Mouse (Mus musculus): ENCODE results near the gene Psmd9. TPM values are rescaled to one million over a fixed set of nuclear protein-coding genes. Genes with fewer than 3 reads are reported as not detected.

Psmd9 gene
- total RNA-seq, 2 experiments from 2014 or later, result 37.9 to 38.9 TPM

DNA sequence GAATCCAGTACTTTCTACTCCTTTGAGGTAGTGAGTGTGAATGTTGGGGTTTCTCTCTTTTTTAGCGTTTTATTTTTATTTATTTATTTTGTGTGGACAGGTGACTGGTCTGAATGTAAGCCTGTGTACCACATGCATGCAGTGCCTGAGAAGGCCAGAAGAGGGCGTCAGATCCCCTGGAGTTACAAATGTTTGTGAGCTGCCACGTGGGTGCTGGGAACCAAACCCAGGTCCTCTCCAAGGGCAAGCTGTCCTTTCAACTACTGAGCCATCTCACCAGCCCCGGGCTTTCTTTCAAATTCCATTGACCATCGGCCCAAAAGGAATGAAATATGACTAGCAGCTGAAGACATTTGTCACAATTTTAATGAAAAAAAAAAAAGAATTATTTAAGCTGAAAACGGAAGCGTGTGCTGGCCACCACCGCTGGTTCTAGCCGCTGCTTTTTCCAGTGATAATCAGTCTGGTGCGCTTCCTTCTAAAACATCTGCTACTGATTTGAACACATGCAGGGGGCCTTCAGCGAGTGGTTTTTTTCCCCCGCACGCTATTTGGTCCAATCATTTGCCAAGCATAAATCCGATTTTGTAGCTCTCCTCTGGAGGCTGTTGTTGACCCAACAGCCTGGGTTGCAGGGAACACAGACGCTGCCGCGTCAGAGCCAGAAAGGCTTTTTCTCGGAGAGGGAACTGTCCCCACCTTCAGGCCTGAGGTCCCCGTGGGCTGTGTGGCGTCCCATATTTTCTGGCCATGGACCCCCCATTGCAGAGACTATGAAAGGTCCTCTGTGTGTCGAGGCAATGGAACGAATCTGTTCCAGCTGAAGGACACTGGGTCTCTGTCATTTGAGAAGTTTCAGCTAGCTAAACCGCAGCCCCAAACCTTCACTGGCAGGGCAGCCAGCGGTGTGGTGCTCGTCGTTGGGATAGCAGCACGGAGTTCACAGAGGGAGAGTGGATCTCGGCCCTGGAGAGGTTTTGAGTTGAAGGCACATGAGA is 99.6 kb downstream of the Psmd9 start:
- DNase-seq (ENCODE audit: extremely low spot score in 1 of 2, low spot score in 2 of 2), result no peak
- intact Hi-C loops (cut with DNase I), result no loop called here

DNA sequence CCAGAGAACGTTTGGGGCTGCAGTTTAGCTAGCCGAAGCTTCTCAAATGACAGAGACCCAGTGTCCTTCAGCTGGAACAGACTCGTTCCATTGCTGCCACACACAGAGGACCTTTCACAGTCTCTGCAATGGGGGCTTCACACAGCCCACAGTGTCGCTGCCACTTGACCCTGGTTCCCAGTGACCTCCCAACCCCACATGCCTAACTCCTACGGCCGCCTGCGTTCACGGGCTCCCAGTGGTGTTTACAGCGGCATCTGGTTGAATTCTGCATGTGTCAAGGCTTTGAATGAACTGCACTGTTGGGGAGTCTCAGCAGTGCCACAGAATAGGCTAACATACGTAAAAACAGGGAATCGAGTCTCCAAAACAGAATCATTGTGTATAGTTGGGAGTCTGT is 101.7 kb downstream of the Psmd9 start:
- intact Hi-C loops (cut with DNase I), result no loop called here
- no peak for DNase-seq (ENCODE audit: extremely low spot score in 1 of 2, low spot score in 2 of 2)

DNA sequence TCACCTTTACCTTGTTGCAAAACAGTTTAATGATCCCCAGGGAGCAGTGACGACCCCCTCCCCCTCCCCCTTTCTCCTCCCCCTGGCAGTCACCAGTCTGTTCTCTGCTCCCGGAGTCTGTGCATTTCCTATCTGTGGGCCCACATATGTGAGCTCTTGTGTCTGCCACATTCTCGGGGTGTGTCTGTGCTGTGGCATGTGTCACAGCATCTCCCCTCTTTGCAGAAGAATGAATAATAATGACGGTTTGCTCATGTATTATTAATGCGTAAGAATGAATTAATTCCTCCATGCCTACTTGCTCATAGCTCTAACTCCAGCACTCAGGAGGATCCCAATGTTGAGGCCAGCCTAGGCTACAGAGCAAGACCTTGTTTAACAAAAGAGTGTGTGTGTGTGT is 103.7 kb downstream of the Psmd9 start:
- no peak for DNase-seq (ENCODE audit: extremely low spot score in 1 of 2, low spot score in 2 of 2)
- intact Hi-C loops (cut with DNase I), result no loop called here

DNA sequence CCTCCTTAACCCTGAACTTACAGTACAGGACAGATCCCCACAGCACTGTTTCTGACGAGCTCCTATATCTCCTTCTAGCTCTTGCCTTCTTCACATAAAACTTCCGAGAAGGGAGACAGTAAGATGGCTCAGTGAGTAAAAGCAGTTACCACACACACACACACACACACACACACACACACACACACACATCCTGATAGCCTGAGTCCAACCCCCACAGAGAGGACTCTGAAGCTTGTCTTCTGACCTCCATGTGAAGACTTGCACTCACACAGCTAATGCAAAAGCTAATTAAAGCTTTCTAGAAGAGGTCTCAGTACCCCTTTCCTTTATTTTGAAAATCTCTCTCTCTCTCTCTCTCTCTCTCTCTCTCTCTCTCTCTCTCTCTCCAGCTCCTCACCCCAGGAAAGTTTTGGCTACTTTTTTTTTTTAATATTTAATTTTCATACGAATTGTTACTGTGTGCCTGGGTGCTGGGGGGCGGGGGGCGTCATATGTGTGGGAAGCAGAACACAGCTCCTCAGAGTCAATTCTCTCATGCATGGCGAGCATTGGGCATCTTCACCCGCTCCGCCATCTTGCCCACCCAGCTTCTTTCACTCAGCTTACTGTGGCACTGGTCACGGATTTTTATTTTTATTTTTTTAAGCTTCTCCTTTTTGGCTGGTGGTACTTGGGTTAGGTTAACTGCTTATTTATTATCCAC is 107.6 kb downstream of the Psmd9 start:
- DNase-seq (ENCODE audit: extremely low spot score in 1 of 2, low spot score in 2 of 2), result no peak
- intact Hi-C loops (cut with DNase I), result no loop called here

DNA sequence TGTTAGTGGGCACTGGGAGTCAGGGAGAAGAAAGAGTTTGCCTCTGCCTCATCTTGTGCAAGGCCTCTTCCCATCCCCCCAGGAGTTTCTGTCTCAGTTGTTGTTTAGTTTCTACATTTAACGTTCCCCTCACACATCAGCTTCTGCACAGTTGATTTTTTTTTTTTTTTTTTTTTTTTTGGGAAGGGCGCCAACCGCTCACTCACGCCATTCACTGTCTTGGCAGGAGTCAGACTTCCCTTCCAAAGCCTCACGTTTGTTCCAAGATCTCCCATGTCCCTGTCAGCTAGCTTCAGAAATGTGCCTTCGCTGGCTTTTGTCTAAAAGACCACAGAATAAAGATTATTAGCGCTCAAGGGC is 108.1 kb downstream of the Psmd9 start:
- DNase-seq (ENCODE audit: extremely low spot score in 1 of 2, low spot score in 2 of 2), result no peak
- intact Hi-C loops (cut with DNase I), result no loop called here

DNA sequence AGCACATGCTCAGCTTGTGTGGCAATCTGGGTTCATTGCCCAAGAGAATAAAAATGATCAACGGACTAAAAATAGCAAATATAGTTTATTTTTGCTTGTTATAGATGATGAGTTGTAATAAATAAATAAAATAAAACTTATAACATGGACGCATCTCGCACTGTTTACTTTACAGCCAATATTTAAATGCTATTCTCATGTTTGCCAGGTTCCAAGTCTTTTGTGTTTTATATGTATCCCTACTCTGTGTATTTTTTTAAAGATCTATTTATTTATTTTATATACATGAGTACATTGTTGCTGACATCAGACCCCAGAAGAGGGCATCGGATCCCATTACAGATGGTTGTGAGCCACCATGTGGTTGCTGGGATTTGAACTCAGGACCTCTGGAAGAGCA is 108.5 kb downstream of the Psmd9 start:
- intact Hi-C loops (cut with DNase I), result no loop called here
- DNase-seq (ENCODE audit: extremely low spot score in 1 of 2, low spot score in 2 of 2), result no peak

DNA sequence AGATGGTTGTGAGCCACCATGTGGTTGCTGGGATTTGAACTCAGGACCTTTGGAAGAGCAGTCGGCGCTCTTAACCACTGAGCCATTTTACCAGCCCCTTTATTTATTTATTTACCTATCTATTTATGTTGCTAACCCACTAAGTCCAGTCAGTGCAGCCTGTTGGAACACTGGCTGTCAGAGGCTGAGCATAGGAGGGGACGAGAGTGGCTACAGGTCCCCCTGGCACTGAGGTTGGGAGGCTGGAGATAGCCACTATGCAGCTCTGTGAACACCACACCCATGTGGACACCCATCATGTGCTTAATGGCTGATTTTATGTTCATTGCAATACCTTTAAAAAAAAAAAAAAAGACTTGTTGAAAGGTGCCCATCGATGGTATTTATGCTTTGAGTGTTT is 110.0 kb downstream of the Psmd9 start:
- no peak for DNase-seq (ENCODE audit: extremely low spot score in 1 of 2, low spot score in 2 of 2)
- intact Hi-C loops (cut with DNase I), result no loop called here

DNA sequence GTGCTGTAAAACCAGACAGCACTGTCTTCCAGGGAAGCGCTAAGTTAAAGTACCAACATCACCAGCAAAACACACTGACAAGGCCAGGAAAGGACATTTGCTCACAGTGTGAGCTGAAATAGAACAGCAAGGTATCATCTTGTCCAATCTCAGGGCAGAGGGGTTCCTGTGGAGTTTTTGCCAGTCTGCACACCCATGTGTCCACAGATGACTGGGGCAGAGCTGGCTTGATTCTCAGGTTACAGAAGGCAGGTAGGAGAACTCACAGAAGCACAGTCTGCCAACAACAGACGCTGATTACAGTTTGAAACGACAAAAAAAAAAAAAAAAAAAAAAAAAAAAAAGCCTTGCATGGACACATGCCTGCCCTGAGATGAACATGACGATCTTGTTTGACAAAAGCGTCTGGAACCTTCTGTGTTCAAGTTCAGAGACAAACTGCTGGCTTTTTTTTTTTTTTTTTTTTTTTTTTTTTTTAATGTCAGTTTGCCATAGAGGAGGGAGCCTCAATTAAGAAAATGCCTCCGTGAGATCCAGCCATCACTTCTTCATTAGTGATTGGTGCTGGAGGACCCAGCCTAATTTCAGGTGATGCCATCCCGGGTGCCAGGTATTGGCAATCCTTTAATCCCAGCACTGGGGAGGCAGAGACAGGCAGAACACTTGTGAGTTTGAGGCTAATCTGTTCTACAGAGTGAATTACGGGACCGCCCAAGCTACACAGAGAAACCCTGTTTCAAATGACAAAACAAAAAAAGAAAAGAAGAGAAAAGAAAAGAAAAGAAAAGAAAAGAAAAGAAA is 112.3 kb downstream of the Psmd9 start:
- DNase-seq (ENCODE audit: extremely low spot score in 1 of 2, low spot score in 2 of 2), result no peak

DNA sequence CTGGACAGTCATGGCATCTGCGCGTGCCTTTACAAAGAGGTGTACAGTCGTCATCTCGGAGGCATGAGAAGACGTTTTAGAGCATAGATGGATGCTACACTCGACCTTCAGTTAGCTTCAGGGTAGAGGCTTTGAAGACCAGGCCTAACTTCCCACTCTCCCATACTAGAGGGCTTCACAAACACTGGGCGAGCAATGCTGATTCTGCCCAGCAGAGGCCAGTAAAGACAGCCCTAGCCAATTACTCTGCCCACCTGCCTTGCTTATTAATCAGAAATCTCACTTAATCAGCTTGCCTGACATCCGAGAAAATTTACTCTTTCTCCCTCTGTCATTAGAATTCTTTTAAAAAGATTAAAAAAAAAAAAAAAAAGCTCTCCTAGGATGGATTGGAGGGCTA is 116.0 kb downstream of the Psmd9 start:
- intact Hi-C loops (cut with DNase I), result loop anchor here (5.0 kb wide), 1 partner anchor 152 kb away; no protein-coding TSS in a partner anchor
- DNase-seq (ENCODE audit: extremely low spot score in 1 of 2, low spot score in 2 of 2), result peak in 1 of 2 experiments; percentile 29

More for the DNA sequence above, 112.3 kb downstream of the Psmd9 start:
- intact Hi-C loops (cut with DNase I), result no loop called here

DNA sequence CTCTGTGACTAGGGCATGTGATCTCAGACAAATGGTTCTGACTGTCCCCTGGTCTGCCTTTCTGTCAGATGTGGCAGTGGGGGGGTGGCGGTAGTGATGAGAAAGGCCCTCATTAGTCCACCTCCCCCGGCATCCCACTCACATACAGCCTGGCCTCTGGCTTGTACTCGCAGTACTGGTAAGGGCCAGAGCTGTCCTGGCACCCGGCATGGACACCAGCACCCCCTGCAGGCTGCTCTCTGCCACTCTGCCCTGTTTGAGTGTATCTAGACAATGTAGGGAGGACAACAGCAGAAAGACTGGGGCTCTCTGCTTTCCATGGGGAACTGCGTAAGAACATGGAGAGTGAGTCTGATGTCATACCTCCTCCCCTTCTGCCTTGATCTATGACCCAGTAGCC is 118.9 kb downstream of the Psmd9 start:
- intact Hi-C loops (cut with DNase I), result loop anchor here (5.0 kb wide), 1 partner anchor 149 kb away; no protein-coding TSS in a partner anchor
- DNase-seq (ENCODE audit: extremely low spot score in 1 of 2, low spot score in 2 of 2), result no peak

DNA sequence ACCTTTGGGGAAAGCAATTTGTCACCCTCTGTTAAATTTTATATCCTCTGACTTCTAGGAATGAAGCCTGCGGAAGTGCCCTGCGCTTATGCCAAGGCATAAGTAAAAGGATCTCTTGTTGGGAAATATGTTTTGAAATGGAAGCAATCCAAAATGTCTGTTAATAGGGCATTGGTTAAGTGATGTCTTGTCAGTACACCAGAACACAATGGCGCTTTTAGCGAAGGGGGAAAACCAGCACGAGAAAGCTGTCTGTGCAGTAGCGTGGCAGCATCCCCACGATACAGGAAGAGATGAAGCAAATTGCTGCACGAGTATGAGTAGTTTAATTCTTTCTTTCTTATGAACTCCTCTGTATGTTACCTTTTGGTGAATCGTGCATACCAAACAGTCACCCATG is 125.4 kb downstream of the Psmd9 start:
- no peak for DNase-seq (ENCODE audit: extremely low spot score in 1 of 2, low spot score in 2 of 2)
- intact Hi-C loops (cut with DNase I), result no loop called here

DNA sequence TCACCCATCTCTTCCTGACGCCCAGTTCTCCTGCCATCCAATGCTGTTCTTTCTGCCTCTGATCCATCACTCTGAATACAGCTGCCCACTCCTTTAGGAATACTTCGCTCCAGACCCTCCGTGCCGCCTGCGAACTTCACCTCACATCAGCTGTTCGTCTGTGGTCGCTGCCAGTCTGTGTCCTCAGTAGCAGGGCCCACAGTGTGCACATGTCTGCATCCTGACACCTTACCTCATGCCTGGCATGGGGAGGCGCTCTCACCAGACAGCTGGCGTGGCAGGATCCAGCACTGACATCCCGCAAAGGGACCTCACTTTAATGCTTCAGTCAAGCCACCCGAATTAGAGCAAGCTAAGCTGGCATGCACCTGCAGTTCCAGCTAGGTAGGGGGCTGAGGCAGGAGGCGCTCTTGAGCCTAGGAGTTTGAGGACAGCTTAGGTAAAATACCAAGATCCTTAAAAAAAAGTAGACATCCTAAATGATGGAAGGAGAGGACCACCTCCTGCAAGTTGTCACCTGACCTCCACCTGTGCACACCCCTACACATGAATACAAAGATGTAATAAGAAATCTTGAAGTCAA is 127.1 kb downstream of the Psmd9 start:
- DNase-seq (ENCODE audit: extremely low spot score in 1 of 2, low spot score in 2 of 2), result no peak
- intact Hi-C loops (cut with DNase I), result no loop called here

DNA sequence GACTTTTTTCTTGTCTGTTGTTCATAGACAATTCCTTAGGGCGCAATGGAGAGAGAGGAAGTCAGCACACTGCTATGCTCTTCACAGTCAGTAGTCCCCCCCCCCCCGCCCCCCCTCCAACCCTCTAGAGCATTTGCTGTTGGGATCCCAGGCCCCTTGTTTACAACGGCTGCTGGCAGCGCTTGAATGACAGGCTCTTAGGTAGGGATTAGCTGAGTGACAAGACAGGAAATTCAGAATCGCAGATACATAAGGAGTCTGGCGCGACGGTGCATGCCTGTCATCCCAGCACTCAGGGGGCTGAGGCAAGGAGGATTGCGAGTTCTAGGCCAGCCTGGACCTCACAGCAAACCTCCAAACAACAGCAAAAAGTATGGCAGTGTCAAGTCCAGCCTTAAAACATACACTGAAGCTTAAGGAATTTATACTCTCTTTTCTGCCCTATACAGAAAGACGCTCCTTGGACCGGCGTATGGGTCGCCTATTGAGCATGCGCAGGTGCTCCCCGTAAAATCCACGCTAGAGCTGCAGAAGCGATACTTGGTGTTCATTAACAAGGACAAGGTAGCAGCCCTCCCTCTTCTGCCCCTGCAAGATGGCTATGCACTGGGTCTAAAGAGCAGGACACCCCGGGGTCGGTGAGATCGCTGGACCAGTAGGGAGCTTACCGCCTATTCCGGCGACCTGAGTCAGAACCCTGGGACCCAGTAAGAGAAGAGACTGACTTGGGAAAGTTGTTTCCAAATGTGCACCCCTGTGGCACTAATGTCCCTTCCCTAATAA is 128.0 kb downstream of the Psmd9 start:
- intact Hi-C loops (cut with DNase I), result no loop called here
- DNase-seq (ENCODE audit: extremely low spot score in 1 of 2, low spot score in 2 of 2), result no peak

DNA sequence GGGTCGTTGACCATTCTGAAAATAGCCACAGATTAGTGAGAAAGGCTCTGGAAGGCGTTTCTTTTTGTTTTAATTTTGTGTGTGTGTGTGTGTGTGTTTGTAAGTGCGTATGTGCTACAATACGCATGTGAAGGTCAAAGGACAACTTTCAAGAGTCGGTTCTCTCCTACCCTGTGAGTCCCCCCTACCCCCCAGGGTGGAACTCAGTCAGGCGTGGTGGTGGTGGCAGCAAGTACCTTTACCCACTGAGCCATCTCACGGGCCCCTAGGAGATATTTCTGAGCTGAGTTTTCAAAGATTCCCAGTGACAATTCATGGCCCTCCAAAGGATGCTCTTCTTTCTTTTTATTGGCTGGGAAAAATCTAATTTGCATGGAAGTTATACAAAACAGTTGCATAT is 128.6 kb downstream of the Psmd9 start:
- intact Hi-C loops (cut with DNase I), result no loop called here
- DNase-seq (ENCODE audit: extremely low spot score in 1 of 2, low spot score in 2 of 2), result no peak

DNA sequence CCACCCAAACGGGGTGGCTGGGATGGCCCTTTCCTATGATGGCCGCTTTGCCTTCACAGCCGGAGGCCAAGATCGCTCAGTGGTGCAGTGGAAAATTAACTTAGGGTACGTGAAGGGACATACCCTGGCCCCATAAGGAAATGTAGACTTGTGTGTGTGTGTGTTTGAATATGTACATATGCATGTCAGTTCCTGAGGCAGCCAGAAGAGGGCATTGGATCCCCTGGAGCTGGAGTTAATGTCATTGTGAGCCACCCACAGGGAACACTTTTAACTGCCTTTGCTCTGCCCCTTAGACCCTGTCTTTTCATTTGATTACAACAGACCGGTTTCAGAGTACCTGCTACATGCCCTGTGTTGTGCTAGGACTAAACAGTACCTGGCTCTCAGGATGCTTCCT is 129.3 kb downstream of the Psmd9 start:
- intact Hi-C loops (cut with DNase I), result no loop called here
- DNase-seq (ENCODE audit: extremely low spot score in 1 of 2, low spot score in 2 of 2), result no peak
